Mouse (Mus musculus): Measurements from ENCODE around the gene Pkn3. TPM values are rescaled to one million over a fixed set of nuclear protein-coding genes. Genes with fewer than 3 reads are reported as not detected.
A peak's percentile ranks its signal among the peaks of the same experiment; 100 is the strongest.

The Pkn3 gene
- polyA plus RNA-seq, 2 experiments, result 2.0 to 3.5 TPM

GRCm38 (mm10) chr2:30107646-30108045 is 30.2 kb downstream of the Pkn3 start:
- ATAC-seq (ENCODE audit: insufficient read depth) (no peak), DNase-seq (ENCODE audit: low read depth in 3 of 3, low spot score in 3 of 3) (no peak)
- no peak overlapping the region for H3K27ac ChIP-seq
- TF ChIP-seq CTCF (IDR thresholded peaks at IDR 0.05; ENCODE audit: low read depth) (no peak), EP300 (IDR thresholded peaks at IDR 0.05; ENCODE audit: low read depth) (no peak)
- H3K27me3 ChIP-seq (ENCODE audit: control insufficient read depth, insufficient read depth, low read length), result no peaks in the 10 kb centered on the region
- no peak overlapping the region for H3K4me3 ChIP-seq (ENCODE audit: insufficient read depth in 1 of 2, low read depth in 2 of 2, low read length in 2 of 2)
- H3K4me2 ChIP-seq (ENCODE audit: low read depth), result no peak overlapping the region
- no peaks in the 10 kb centered on the region for H3K9me3 ChIP-seq (ENCODE audit: control insufficient read depth, low read length)
- 87% methylated on average over 5 of the region's 5 CpGs for WGBS (ENCODE audit: insufficient replicate concordance)
- no peak overlapping the region for H3K9ac ChIP-seq (replicated peaks)
- peaks cover 8 to 12% of the 10 kb centered on the region in 2 experiments for H3K4me1 ChIP-seq (replicated peaks; ENCODE audit: control insufficient read depth in 2 of 2, insufficient read depth in 2 of 2, low read length in 1 of 2)
- H3K36me3 ChIP-seq (replicated peaks; ENCODE audit: control insufficient read depth, insufficient read depth, low read depth), result peaks cover 9% of the 10 kb centered on the region

GRCm38 (mm10) chr2:30108260-30108659 is 30.8 kb downstream of the Pkn3 start:
- Histone ChIP-seq H3K27me3 (ENCODE audit: control insufficient read depth, insufficient read depth, low read length) (no peaks in the 10 kb centered on the region), H3K9me3 (ENCODE audit: control insufficient read depth, low read length) (no peaks in the 10 kb centered on the region), H3K4me3 (ENCODE audit: insufficient read depth in 1 of 2, low read depth in 2 of 2, low read length in 2 of 2) (no peak overlapping the region), H3K9ac (replicated peaks) (no peak overlapping the region), H3K36me3 (replicated peaks; ENCODE audit: control insufficient read depth, insufficient read depth, low read depth) (peaks cover 9% of the 10 kb centered on the region), H3K27ac (no peak overlapping the region), H3K4me2 (ENCODE audit: low read depth) (no peak overlapping the region), H3K4me1 (replicated peaks; ENCODE audit: control insufficient read depth in 2 of 2, insufficient read depth in 2 of 2, low read length in 1 of 2) (peaks cover 9 to 16% of the 10 kb centered on the region in 2 experiments)
- 73% methylated on average over 4 of the region's 4 CpGs for WGBS (ENCODE audit: insufficient replicate concordance)
- TF ChIP-seq EP300 (IDR thresholded peaks at IDR 0.05; ENCODE audit: low read depth) (no peak), CTCF (IDR thresholded peaks at IDR 0.05; ENCODE audit: low read depth) (no peak)
- ATAC-seq (ENCODE audit: insufficient read depth) (no peak), DNase-seq (ENCODE audit: low read depth in 3 of 3, low spot score in 3 of 3) (no peak)

GRCm38 (mm10) chr2:30111500-30111899 is 34.0 kb downstream of the Pkn3 start:
- no peak for TF ChIP-seq CTCF (IDR thresholded peaks at IDR 0.05; ENCODE audit: low read depth)
- peak; percentile 88 for TF ChIP-seq EP300 (IDR thresholded peaks at IDR 0.05; ENCODE audit: low read depth)
- ATAC-seq (ENCODE audit: insufficient read depth) (peak; percentile 82), DNase-seq (ENCODE audit: low read depth in 3 of 3, low spot score in 3 of 3) (peak in 1 of 3 experiments; percentile 49)
- 20% methylated on average over 2 of the region's 2 CpGs for WGBS (ENCODE audit: insufficient replicate concordance)
- H3K9me3 ChIP-seq (ENCODE audit: control insufficient read depth, low read length), result no peaks in the 10 kb centered on the region
- H3K4me1 ChIP-seq (replicated peaks; ENCODE audit: control insufficient read depth in 2 of 2, insufficient read depth in 2 of 2, low read length in 1 of 2), result peaks cover 9 to 16% of the 10 kb centered on the region in 2 experiments
- no peak overlapping the region for H3K4me3 ChIP-seq (ENCODE audit: insufficient read depth in 1 of 2, low read depth in 2 of 2, low read length in 2 of 2)
- no peak overlapping the region; the same call in 1 of the 2 replicates for H3K9ac ChIP-seq (replicated peaks)
- no peak overlapping the region for H3K4me2 ChIP-seq (ENCODE audit: low read depth)
- H3K27me3 ChIP-seq (ENCODE audit: control insufficient read depth, insufficient read depth, low read length), result no peaks in the 10 kb centered on the region
- no peak overlapping the region for H3K27ac ChIP-seq
- H3K36me3 ChIP-seq (replicated peaks; ENCODE audit: control insufficient read depth, insufficient read depth, low read depth), result peaks cover 9% of the 10 kb centered on the region

GRCm38 (mm10) chr2:30112564-30112963 is 35.1 kb downstream of the Pkn3 start:
- H3K4me2 ChIP-seq (ENCODE audit: low read depth), result no peak overlapping the region
- H3K36me3 ChIP-seq (replicated peaks; ENCODE audit: control insufficient read depth, insufficient read depth, low read depth), result peaks cover 9% of the 10 kb centered on the region
- H3K9ac ChIP-seq (replicated peaks), result no peak overlapping the region
- no peaks in the 10 kb centered on the region for H3K9me3 ChIP-seq (ENCODE audit: control insufficient read depth, low read length)
- DNase-seq (ENCODE audit: low read depth in 3 of 3, low spot score in 3 of 3) (no peak), ATAC-seq (ENCODE audit: insufficient read depth) (peak; percentile 31; the same call in 1 of the 2 replicates)
- WGBS (ENCODE audit: insufficient replicate concordance), result 23% methylated on average over 5 of the region's 5 CpGs
- H3K4me3 ChIP-seq (ENCODE audit: insufficient read depth in 1 of 2, low read depth in 2 of 2, low read length in 2 of 2), result no peak overlapping the region
- peaks cover 9 to 16% of the 10 kb centered on the region in 2 experiments for H3K4me1 ChIP-seq (replicated peaks; ENCODE audit: control insufficient read depth in 2 of 2, insufficient read depth in 2 of 2, low read length in 1 of 2)
- H3K27me3 ChIP-seq (ENCODE audit: control insufficient read depth, insufficient read depth, low read length), result no peaks in the 10 kb centered on the region
- H3K27ac ChIP-seq, result no peak overlapping the region
- TF ChIP-seq EP300 (IDR thresholded peaks at IDR 0.05; ENCODE audit: low read depth) (no peak), CTCF (IDR thresholded peaks at IDR 0.05; ENCODE audit: low read depth) (no peak)

- peaks cover 0 to 10% of the 10 kb centered on the region in 2 experiments; a peak in 2 of 4 replicates for H3K4me1 ChIP-seq (replicated peaks; ENCODE audit: control insufficient read depth in 2 of 2, insufficient read depth in 2 of 2, low read length in 1 of 2)
- H3K27me3 ChIP-seq (ENCODE audit: control insufficient read depth, insufficient read depth, low read length), result no peaks in the 10 kb centered on the region
- H3K4me3 ChIP-seq (ENCODE audit: insufficient read depth in 1 of 2, low read depth in 2 of 2, low read length in 2 of 2), result no peak overlapping the region
- 65% methylated on average over 6 of the region's 6 CpGs for WGBS (ENCODE audit: insufficient replicate concordance)
- no peaks in the 10 kb centered on the region for H3K9me3 ChIP-seq (ENCODE audit: control insufficient read depth, low read length)
- TF ChIP-seq CTCF (IDR thresholded peaks at IDR 0.05; ENCODE audit: low read depth) (no peak), EP300 (IDR thresholded peaks at IDR 0.05; ENCODE audit: low read depth) (no peak)
- H3K27ac ChIP-seq, result no peak overlapping the region
- H3K4me2 ChIP-seq (ENCODE audit: low read depth), result no peak overlapping the region
- ATAC-seq (ENCODE audit: insufficient read depth) (no peak), DNase-seq (ENCODE audit: low read depth in 3 of 3, low spot score in 3 of 3) (no peak)
- H3K9ac ChIP-seq (replicated peaks), result no peak overlapping the region
- H3K36me3 ChIP-seq (replicated peaks; ENCODE audit: control insufficient read depth, insufficient read depth, low read depth), result no peaks in the 10 kb centered on the region
Observed at GRCm38 (mm10) chr2:30119641-30120051, 42.2 kb downstream of the Pkn3 start.

All from liver, embryonic 14.5 days (tissue).